Mouse (Mus musculus): ENCODE measurements around the gene En2.

DNA sequence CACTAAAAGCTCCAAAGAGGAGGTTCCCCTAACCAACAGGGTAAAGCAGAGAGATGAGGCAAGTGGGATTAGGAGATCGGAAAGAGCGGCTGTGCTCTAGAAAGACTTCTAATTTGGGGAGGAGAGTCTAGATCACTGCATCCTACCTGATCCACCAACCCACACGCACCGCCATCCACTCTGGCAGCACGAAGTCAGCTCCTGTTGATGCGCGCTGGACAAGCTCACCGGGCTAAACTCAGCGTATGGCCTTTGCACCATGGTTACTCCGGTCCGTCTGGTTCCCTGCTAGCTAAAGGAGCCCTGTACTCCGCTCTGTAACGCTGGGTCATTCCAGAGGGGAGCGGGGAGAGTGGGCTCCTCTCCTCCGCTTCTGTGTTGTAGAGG is 6.4 kb upstream of the En2 start:
- no peak for TF ChIP-seq CTCF (IDR thresholded peaks at IDR 0.05)
- TF ChIP-seq POLR2A (IDR thresholded peaks at IDR 0.05; ENCODE audit: insufficient read depth, low read depth, low read length) = no peak
- no peak for TF ChIP-seq EP300 (IDR thresholded peaks at IDR 0.05; ENCODE audit: insufficient read depth, low read depth, low read length)
